Mouse (Mus musculus) gonadal fat pad, adult 2 months (tissue): ENCODE data around the gene Fbxw11. TPM values are rescaled to one million over a fixed set of nuclear protein-coding genes. Genes with fewer than 3 reads are reported as not detected.
"Not testable (repeated sequence)": the region's sequence is repeated elsewhere in the genome, so short reads cannot be mapped to it uniquely, and the experiment has no call there.

Experiments used
- DNase-seq: peaks from one replicate; pipeline ENCODE4 v3.0.0-alpha.2; 2012; ENCODE audit warnings: low read depth
- polyA plus RNA-seq: library from polyadenylated mRNA; depleted of rRNA; stranded (reverse); fragments of >200 nt; gene quantifications from 2 replicates; pipeline ENCODE4 v1.2.3, GENCODE M21; 2012

Gene Fbxw11
- polyA plus RNA-seq, 1 experiment: 57.2 TPM

- no peak for DNase-seq
Observed at GRCm38 (mm10) chr11:32708739-32709501, 66.4 kb downstream of the Fbxw11 start.

GRCm38 (mm10) chr11:32709563-32709962 lies 67.0 kb downstream of the Fbxw11 start:
- DNase-seq: no peak

DNA sequence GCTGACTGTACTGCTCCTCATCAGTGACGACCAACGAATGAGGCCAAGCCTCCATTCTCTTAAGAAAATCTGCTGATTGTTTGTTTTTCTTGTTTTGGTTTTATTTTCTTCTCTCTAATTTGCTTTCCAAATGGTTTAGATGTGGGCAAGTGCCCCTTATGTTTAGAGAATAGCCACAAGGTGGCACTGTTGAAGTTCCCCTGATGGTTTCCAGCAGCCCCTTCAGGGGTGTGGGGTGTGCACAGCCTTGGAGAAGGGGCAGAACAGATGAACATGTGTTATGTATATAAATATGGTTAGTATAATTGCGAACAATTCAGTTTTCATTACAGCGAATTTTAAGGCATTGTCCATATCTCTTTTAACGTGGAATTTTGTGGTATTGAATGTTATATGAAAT lies 71.7 kb downstream of the Fbxw11 start:
- DNase-seq: no peak

GRCm38 (mm10) chr11:32714896-32715295 lies 72.4 kb downstream of the Fbxw11 start:
- DNase-seq: no peak

DNA sequence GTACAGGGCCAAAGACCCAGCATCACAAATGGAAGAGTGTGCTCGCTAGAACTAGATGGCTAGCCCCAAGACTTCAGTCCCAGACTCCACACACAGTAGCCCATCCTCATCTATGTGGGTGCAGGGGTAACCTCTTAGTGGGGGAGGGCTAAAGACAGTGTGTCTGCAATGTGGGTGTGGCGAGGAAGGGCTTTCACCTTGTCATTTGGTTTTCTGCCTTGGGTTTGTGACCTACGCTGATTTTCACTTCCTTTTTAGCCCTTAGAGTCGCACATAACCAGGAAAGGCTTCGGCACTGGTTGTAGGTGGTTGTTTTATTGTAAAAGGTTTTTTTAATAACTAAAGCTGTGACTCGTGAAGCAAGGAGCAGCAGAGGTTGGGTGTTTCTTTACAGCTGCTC lies 73.0 kb downstream of the Fbxw11 start:
- no peak for DNase-seq

DNA sequence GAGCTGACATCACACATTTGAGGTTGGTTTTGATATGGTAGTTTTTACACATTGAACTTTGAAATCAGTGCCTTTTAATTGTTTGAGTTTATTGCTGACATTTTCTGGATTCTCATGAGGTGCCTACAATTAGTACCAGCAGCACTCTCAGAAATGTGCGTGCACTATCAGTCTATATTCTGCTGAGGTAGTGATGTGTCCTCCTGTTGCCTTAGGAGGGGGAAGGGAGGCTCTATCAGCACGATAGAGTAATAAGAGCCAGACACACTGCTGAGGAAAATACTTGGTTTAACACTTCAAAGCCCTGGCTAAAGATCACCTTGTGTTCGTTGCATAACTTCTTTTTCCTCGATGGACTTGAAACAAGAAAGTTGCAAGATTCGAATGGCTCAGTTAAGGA lies 73.4 kb downstream of the Fbxw11 start:
- no peak for DNase-seq

DNA sequence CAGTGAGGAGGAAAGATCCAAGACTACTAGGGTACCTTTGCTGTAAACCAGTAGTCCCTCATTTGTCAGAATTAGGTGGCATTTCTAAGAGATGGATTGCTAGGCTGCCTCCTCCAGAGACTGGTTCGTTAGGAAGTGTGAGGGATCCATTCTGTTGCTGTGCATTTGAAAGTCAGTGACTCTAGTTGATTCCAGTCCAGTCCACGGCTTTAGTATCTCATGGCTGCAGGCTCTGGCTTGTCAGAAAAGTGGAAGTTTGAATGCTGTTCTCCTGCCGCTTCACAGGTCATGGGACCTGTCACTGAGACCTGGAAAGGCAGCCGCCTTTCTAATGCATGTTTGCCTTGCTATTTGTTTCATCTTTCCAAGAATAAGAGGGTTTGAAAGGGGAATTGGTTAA lies 74.4 kb downstream of the Fbxw11 start:
- no peak for DNase-seq

DNA sequence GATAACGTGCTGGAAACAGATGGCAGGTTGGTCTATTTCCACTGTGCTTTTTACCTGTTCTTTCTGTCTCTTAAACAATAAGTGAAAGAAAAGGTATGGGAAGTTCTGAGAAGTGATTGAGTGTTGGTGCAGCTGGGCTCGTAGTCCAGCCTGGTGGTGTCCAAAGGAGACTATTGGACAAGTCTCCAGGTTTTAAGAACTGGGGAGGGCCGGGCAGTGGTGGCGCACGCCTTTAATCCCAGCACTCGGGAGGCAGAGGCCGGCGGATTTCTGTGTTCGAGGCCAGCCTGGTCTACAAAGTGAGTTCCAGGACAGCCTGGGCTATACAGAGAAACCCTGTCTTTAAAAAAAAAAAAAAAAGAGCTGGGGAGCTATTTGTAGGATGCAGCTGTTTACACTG lies 75.2 kb downstream of the Fbxw11 start:
- not testable (repeated sequence) for DNase-seq

DNA sequence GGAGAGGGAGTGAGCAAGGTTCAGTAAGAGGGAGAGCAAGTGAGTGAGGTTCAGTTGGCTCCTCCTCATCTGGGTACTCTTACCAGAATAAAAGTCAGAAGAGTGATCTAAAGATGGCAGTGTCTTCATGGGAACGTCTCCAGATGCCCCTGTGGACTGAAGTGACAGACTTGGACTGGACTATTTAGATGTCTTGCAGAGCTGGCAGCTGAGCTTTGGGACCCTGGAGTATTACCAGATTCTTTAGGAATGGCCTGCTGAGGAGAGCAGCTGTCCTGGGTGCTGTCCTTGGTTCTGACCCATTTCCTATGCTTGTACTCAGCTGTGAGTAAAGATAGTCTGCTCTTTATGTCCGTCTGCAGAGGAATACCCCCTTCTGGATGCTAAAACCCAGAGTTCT lies 75.8 kb downstream of the Fbxw11 start:
- no peak for DNase-seq

DNA sequence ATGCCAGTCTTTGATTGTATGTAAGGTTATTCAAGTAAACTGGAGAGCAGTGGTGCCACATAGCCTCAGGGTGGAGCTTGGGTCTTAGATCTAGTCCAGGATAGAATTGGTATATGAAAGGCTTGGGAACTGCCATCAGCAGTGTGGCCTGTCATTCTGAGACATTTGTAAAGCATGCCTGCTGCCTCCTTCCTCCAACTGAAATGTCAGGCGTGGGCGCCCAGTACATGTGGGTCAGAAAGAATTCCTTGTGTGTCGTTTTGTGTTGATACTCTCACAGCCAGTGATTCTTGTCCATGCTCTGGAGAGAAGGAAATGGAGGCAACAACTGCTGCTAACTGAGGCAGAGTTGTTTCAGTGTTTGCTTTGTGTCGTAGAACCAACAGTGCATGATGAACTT lies 76.5 kb downstream of the Fbxw11 start:
- no peak for DNase-seq

- DNase-seq: peak; percentile 65
Observed at GRCm38 (mm10) chr11:32722653-32723052, 80.1 kb downstream of the Fbxw11 start.

GRCm38 (mm10) chr11:32723287-32723686 lies 80.8 kb downstream of the Fbxw11 start:
- no peak for DNase-seq

DNA sequence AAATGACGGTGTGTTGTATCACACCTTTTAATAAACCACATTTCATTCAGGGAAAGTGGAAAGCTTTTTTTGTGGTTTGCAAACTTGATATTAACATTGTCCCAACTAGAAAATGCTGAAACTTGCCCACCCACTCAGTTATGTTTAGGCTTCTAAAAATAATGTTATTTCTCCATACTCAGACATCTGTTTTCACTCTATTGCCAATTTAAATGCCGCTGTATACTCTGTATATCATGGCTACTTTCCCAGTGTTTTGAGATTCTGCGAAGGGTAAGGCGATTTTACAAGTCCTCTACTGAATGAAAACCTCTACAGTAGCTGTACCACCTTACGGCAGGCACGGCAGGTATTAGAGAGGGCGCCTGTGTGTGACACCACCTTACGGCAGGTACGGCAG lies 82.6 kb downstream of the Fbxw11 start:
- DNase-seq: no peak

DNA sequence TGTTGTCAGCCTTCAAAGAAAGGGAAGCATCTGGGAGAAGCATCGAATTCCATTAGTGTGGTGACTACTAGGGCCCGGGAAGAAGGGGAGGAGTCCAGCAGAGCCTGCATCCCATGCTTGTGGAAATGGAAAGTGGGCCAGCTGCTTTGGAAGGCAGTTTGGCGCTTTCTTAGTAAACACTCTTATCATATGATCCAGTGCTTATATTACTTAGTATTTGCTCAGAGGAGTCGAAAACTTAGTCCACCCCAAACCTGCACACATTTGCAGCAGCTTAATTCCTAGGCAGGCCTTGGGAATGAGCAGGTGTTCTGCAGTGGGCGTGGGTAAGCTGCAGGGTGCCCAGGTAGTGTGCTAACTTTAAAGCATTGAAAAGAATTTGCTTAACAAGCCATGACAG lies 89.9 kb downstream of the Fbxw11 start:
- no peak for DNase-seq

DNA sequence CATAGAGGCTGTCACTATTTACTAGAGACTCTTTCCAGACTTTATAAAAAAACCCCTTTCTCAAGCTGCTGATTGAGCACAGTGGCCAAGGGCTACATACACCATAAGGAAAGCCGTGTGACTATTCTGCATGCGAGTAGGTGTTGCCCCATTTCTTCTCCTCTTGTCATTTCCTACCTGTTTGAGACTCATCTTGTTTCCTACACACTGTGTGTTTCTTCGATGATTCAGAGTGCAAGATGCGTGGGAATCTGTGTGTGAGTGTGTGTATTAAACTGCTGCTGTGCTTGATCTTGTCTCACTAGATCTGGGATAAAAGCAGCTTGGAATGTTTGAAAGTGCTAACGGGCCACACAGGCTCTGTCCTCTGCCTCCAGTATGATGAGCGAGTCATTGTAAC lies 90.7 kb downstream of the Fbxw11 start:
- DNase-seq: no peak

GRCm38 (mm10) chr11:32736371-32736770 lies 93.8 kb downstream of the Fbxw11 start:
- no peak for DNase-seq

- DNase-seq: no peak
Observed at GRCm38 (mm10) chr11:32737729-32738128, 95.2 kb downstream of the Fbxw11 start.

DNA sequence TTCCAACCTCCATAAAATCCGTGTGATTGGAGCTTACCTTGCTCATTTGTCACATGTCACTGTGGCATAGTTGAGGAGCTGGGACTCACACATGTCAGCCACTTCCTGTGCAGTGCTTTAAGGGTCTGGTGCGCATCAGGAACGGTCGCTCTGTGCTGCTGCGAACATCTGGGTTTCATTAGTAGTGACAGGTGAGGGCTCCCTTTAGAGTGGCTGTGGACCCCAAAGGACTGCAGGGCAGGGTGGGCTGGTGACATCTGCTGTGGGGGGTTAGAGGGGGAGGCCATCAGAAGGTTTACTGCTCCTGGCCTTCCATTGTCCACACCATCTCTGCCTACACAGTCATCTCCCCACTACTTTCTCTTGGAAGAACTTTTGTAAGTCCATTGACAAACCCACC lies 101.4 kb downstream of the Fbxw11 start:
- DNase-seq: no peak

DNA sequence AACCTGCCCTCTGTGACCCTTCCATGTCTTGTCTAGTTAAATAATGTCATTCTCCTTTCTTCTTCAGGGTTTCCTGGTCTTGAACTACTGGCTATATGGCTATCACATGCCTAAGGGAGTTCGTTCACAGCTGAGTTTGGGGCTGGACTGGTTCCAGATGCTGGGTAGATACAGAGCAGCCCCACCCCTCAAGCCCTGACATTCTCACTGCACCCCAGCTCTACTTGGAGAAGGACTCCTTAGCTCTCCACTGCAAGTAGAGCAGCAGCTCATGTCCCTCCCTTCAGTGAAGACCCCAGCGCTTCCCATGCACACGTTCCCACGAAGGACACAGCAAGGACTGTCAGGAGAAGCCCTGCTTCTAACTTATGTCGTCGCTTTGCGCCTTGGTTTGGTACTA lies 101.9 kb downstream of the Fbxw11 start:
- DNase-seq: no peak

GRCm38 (mm10) chr11:32745466-32745865 lies 102.9 kb downstream of the Fbxw11 start:
- DNase-seq: no peak

DNA sequence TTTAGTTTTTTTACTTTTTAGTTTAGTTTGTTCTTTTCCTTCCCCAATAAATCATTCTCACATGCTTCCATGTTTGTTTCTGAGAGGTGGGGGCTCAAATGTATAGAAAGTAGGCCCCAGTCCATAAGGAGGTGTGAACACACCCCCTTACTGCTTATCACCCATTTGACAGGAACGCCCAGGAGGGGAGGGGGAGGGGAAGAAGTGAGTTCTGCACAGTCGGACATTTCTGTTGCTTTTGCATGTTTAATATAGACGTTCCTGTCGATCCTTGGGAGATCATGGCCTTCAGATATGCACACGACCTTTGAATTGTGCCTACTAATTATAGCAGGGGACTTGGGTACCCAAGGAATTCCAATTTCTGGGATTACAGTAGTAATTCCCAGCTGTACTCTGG lies 103.5 kb downstream of the Fbxw11 start:
- DNase-seq: no peak

DNA sequence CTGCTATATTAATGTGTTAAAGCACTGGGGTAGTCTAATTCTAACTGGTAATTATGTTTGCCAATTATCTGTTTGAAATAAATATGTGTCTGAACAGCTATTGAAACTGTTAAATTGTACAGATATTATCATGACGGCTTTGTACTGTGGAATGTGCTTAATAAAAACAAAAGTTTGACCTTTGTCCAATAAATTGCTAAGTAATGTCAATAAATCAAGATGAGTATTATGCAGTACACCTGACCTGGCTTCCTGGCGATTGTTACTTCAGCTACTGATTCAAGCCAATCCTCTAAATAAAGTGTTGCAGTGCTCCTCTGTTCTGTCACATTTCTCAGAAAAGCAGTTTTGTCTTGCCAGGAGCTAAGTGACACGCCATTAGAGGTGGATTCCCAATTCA lies 104.0 kb downstream of the Fbxw11 start:
- peak; percentile 45 for DNase-seq

- no peak for DNase-seq
Observed at GRCm38 (mm10) chr11:32748800-32749199, 106.3 kb downstream of the Fbxw11 start.
